Mouse (Mus musculus): ENCODE measurements around the gene Map3k9. TPM values are rescaled to one million over a fixed set of nuclear protein-coding genes. Genes with fewer than 3 reads are reported as not detected.

Gene Map3k9
- polyA plus RNA-seq, 1 experiment from 2014 or later: 2.4 TPM

- WGBS: 56% methylated on average over 11 of the region's 11 CpGs
- Histone ChIP-seq H3K9ac (ENCODE audit: low read depth, low read length) (no peak overlapping the region), H3K4me1 (replicated peaks; ENCODE audit: control insufficient read depth, insufficient read depth, low read length) (no peaks in the 10 kb centered on the region), H3K4me3 (ENCODE audit: low read depth, low read length) (no peak overlapping the region), H3K27ac (ENCODE audit: low read depth, low read length) (no peak overlapping the region), H3K27me3 (replicated peaks; ENCODE audit: control insufficient read depth, insufficient read depth, low read length) (no peaks in the 10 kb centered on the region), H3K36me3 (ENCODE audit: control insufficient read depth, insufficient read depth) (no peaks in the 10 kb centered on the region), H3K4me2 (replicated peaks; ENCODE audit: low read depth) (no peak overlapping the region), H3K9me3 (ENCODE audit: control insufficient read depth) (no peaks in the 10 kb centered on the region)
- ATAC-seq: no peak
- TF ChIP-seq CTCF (IDR thresholded peaks at IDR 0.05; ENCODE audit: low read depth): no peak
Observed at GRCm38 (mm10) chr12:81683395-81683794, 97.6 kb downstream of the Map3k9 start.

- Histone ChIP-seq H3K9me3 (ENCODE audit: control insufficient read depth) (no peaks in the 10 kb centered on the region), H3K4me2 (replicated peaks; ENCODE audit: low read depth) (no peak overlapping the region), H3K4me3 (ENCODE audit: low read depth, low read length) (no peak overlapping the region), H3K9ac (ENCODE audit: low read depth, low read length) (no peak overlapping the region), H3K27me3 (replicated peaks; ENCODE audit: control insufficient read depth, insufficient read depth, low read length) (no peaks in the 10 kb centered on the region), H3K4me1 (replicated peaks; ENCODE audit: control insufficient read depth, insufficient read depth, low read length) (no peaks in the 10 kb centered on the region), H3K27ac (ENCODE audit: low read depth, low read length) (no peak overlapping the region), H3K36me3 (ENCODE audit: control insufficient read depth, insufficient read depth) (no peaks in the 10 kb centered on the region)
- TF ChIP-seq CTCF (IDR thresholded peaks at IDR 0.05; ENCODE audit: low read depth): no peak
- ATAC-seq: no peak
- 67% methylated on average over 7 of the region's 7 CpGs for WGBS
Observed at GRCm38 (mm10) chr12:81679807-81680529, 101.0 kb downstream of the Map3k9 start.

- no peak for ATAC-seq
- no peak overlapping the region for H3K27ac ChIP-seq (ENCODE audit: low read depth, low read length)
- 62% methylated on average over 2 of the region's 2 CpGs for WGBS
Observed at GRCm38 (mm10) chr12:81675557-81675956, 105.4 kb downstream of the Map3k9 start.

More at GRCm38 (mm10) chr12:81675557-81675956, 105.4 kb downstream of the Map3k9 start:
- H3K27me3 ChIP-seq (replicated peaks; ENCODE audit: control insufficient read depth, insufficient read depth, low read length): no peaks in the 10 kb centered on the region
- no peaks in the 10 kb centered on the region for H3K4me1 ChIP-seq (replicated peaks; ENCODE audit: control insufficient read depth, insufficient read depth, low read length)
- no peak overlapping the region for H3K4me2 ChIP-seq (replicated peaks; ENCODE audit: low read depth)
- H3K9me3 ChIP-seq (ENCODE audit: control insufficient read depth): no peaks in the 10 kb centered on the region
- H3K9ac ChIP-seq (ENCODE audit: low read depth, low read length): no peak overlapping the region
- H3K4me3 ChIP-seq (ENCODE audit: low read depth, low read length): no peak overlapping the region
- TF ChIP-seq CTCF (IDR thresholded peaks at IDR 0.05; ENCODE audit: low read depth): no peak
- no peaks in the 10 kb centered on the region for H3K36me3 ChIP-seq (ENCODE audit: control insufficient read depth, insufficient read depth)

Other genes starting within 250 kb of the Map3k9 start
- gene Gm20498, start 248.3 kb downstream of the Map3k9 start, polyA plus RNA-seq (2015; fragmentation: Nextera tagmentation; extraction: Ambion mirVana): 35.4 and 39.9 TPM in 2 replicates
- 37.1 and 41.8 TPM in 2 replicates for gene Synj2bp, start 248.3 kb downstream of the Map3k9 start, polyA plus RNA-seq (2015; fragmentation: Nextera tagmentation; extraction: Ambion mirVana)
- gene Adam21, start 212.7 kb downstream of the Map3k9 start, polyA plus RNA-seq (2015; fragmentation: Nextera tagmentation; extraction: Ambion mirVana): 0.07 TPM in 1 of 2 replicates, not detected in the other
- 36.2 and 39.4 TPM in 2 replicates for gene Med6, start 186.2 kb downstream of the Map3k9 start, polyA plus RNA-seq (2015; fragmentation: Nextera tagmentation; extraction: Ambion mirVana)
- gene Ttc9, start 149.9 kb downstream of the Map3k9 start, polyA plus RNA-seq (2015; fragmentation: Nextera tagmentation; extraction: Ambion mirVana): 1.1 and 1.2 TPM in 2 replicates
- 11.0 and 12.4 TPM in 2 replicates for gene Pcnx, start 78.8 kb upstream of the Map3k9 start, polyA plus RNA-seq (2015; fragmentation: Nextera tagmentation; extraction: Ambion mirVana)